Mouse (Mus musculus) neural tube, embryonic 13.5 days (tissue): ENCODE results near the gene C1qa. TPM values are rescaled to one million over a fixed set of nuclear protein-coding genes. Genes with fewer than 3 reads are reported as not detected.

ENCODE experiments used
- ATAC-seq: fragments of 200-750 bp; cut with Nextera tagmentation; 2 replicates; pipeline ENCODE4 v1.8.0; 2017; ENCODE audit warnings: low read depth, mild to moderate bottlenecking, moderate TSS enrichment, moderate library complexity
- H3K27ac ChIP-seq: fragments of 300-500 bp; sonication (generic); replicated peaks from 2 replicates; pipeline ENCODE4 v1.5.1; 2015; ENCODE audit warnings: moderate library complexity, mild to moderate bottlenecking, inconsistent platforms
- H3K27me3 ChIP-seq: fragments of 300-500 bp; sonication (generic); 2 replicates; pipeline ENCODE4 v1.6.1; 2015; ENCODE audit warnings: mild to moderate bottlenecking, inconsistent platforms
- H3K36me3 ChIP-seq: fragments of 300-500 bp; sonication (generic); 2 replicates; pipeline ENCODE4 v1.6.1; 2015; ENCODE audit warnings: mild to moderate bottlenecking, inconsistent platforms
- H3K4me1 ChIP-seq: fragments of 300-500 bp; sonication (generic); replicated peaks from 2 replicates; pipeline ENCODE4 v1.6.1; 2015; ENCODE audit warnings: inconsistent platforms
- H3K4me2 ChIP-seq: fragments of 300-500 bp; sonication (generic); 2 replicates; pipeline ENCODE4 v1.6.1; 2015; ENCODE audit warnings: inconsistent platforms, mild to moderate bottlenecking, moderate library complexity
- H3K4me3 ChIP-seq: fragments of 300-500 bp; sonication (generic); 2 replicates; pipeline ENCODE4 v1.5.1; 2015; ENCODE audit warnings: mild to moderate bottlenecking, inconsistent platforms
- H3K9ac ChIP-seq: fragments of 300-500 bp; sonication (generic); 2 replicates; pipeline ENCODE4 v1.6.1; 2015; ENCODE audit warnings: moderate library complexity, mild to moderate bottlenecking, inconsistent platforms
- H3K9me3 ChIP-seq: fragments of 300-500 bp; sonication (generic); 2 replicates; pipeline ENCODE4 v1.6.1; 2016; ENCODE audit warnings: inconsistent platforms
- WGBS: fragments of 180-500 bp; shearing (Covaris S2); methylation state at CpG from one replicate; pipeline ENCODE4 v1.1.7; 2015; 5-methylcytosine and 5-hydroxymethylcytosine counted together
- polyA plus RNA-seq: library from polyadenylated mRNA; unstranded; fragments of >200 nt; fragmentation: Nextera tagmentation; extraction: Ambion mirVana; gene quantifications from 2 replicates; pipeline ENCODE4 v1.2.1, GENCODE M21; 2015

C1qa gene
- 23.2 and 28.5 TPM in 2 replicates for polyA plus RNA-seq

DNA sequence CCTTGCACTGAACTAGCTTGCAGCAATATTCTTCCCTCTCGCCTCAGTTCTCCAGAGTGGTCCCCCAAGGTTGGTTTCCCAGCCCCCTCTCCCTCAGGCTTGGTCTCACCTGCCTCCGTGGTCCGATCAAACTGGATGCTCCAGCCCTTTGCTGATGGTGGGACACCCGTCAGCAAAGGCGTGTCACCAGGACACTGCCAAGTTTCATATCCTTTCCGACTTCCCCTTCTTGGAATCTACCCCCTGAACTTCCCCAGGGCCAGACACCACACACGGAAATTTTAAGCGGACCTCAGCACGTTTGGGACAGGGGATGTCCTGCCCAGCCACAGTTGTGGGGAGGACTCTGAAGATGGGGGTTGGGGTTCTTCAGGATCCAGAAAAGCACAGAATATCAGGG, at the start of gene C1qa:
TSS of gene C1qa (minus strand) at position 167 of the 400 bp plus-strand sequence.
- Histone ChIP-seq H3K27me3 (peaks cover 42% of the 10 kb centered on the region), H3K9me3 (no peaks in the 10 kb centered on the region), H3K27ac (no peak within 1 kb of the TSS), H3K9ac (no peak within 1 kb of the TSS), H3K36me3 (no peaks in the 10 kb centered on the region), H3K4me3 (no peak within 1 kb of the TSS), H3K4me1 (peaks cover 9% of the 10 kb centered on the region), H3K4me2 (no peak within 1 kb of the TSS)
- 83% methylated on average over 9 of the region's 9 CpGs for WGBS
- ATAC-seq, result no peak

- H3K4me2 ChIP-seq, result no peak overlapping the region
- no peak overlapping the region for H3K4me3 ChIP-seq
- H3K9me3 ChIP-seq, result no peaks in the 10 kb centered on the region
- no peak for ATAC-seq
- WGBS, result 54% methylated on average over 17 of the region's 17 CpGs
- 0 out of 2 replicates have a peak overlapping the region, but pooled peaks have one; percentile 42 for H3K27ac ChIP-seq
- H3K27me3 ChIP-seq, result peaks cover 8% of the 10 kb centered on the region; the same call in 1 of the 2 replicates
- peaks cover 66% of the 10 kb centered on the region for H3K4me1 ChIP-seq
- H3K9ac ChIP-seq, result no peak overlapping the region
- no peaks in the 10 kb centered on the region for H3K36me3 ChIP-seq
Observed at GRCm38 (mm10) chr4:136945397-136945796, 46.8 kb upstream of the C1qa start.

DNA sequence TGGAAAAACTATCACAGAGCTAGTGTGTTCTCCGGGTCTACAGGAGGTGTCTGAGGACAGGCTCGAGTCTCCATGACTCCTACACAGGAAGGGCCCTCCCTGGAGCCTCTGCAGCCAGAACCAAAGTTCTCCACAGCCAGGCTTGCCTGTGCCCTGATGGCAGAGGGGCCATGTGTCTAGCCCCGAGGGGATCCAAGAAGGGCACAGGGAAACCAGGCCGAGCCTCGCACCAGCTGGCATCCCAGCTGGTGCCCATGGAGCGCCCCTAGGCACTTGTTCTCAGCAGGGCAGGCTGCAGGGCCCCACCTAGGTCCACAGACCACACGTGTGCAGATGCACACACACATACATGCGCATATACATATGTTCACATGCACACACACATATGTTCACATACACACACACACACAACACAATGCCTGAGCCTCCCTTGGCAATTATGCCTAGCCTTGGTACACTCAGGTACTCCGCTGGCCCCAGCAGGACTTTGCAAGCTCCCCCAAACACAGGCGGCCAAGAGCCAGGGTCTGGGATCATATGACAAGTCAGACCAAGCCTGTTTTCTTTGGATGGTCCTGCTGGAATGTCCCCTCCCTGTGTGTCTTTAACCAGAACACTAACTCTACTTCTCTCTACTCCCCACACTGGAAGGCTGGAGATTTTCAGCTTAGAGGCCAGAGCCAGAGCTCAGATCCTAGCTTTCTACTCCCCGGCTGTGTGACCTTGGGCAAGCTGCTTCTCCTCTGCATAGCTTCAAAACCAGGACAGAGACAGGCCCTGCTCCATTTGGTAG, 46.2 kb upstream of the C1qa start:
- Histone ChIP-seq H3K27me3 (peaks cover 8% of the 10 kb centered on the region; the same call in 1 of the 2 replicates), H3K9me3 (no peaks in the 10 kb centered on the region), H3K27ac (0 out of 2 replicates have a peak overlapping the region, but pooled peaks have one; percentile 42), H3K36me3 (no peaks in the 10 kb centered on the region), H3K4me3 (no peak overlapping the region), H3K4me1 (peaks cover 60% of the 10 kb centered on the region), H3K4me2 (no peak overlapping the region), H3K9ac (no peak overlapping the region)
- no peak for ATAC-seq
- WGBS, result 69% methylated on average over 11 of the region's 11 CpGs

DNA sequence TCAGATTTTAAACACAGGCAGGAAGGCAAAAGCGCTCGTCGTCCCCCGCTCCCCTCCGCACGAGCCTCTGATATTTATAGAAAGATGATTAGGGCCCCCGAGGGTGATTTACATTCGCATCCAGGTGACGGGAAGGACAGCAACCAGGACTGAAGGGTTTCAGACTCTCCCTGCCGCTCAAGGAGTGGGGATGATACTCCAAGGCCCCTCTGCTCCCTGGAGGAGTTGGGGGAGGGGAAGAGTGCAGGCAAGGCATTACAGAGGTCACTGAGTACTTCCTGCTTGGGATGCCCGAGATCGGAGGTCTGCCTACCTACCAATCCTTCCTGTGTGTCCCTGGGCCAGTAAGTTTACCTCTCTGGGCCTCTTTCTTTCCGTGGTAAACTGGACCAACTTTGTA, 44.6 kb upstream of the C1qa start:
- Histone ChIP-seq H3K36me3 (no peaks in the 10 kb centered on the region), H3K4me2 (no peak overlapping the region), H3K4me1 (peaks cover 51% of the 10 kb centered on the region), H3K9me3 (no peaks in the 10 kb centered on the region), H3K27me3 (peaks cover 8% of the 10 kb centered on the region; the same call in 1 of the 2 replicates), H3K27ac (no peak overlapping the region), H3K9ac (peak overlapping the region; percentile 45; the same call in 1 of the 2 replicates), H3K4me3 (no peak overlapping the region)
- 23% methylated on average over 13 of the region's 13 CpGs for WGBS
- ATAC-seq, result no peak

GRCm38 (mm10) chr4:136942761-136943160, 44.2 kb upstream of the C1qa start:
- Histone ChIP-seq H3K9ac (peak overlapping the region; percentile 45; the same call in 1 of the 2 replicates), H3K9me3 (no peaks in the 10 kb centered on the region), H3K4me1 (peaks cover 51% of the 10 kb centered on the region), H3K4me2 (no peak overlapping the region; the same call in 1 of the 2 replicates), H3K27ac (no peak overlapping the region; the same call in 1 of the 2 replicates), H3K27me3 (peaks cover 8% of the 10 kb centered on the region; the same call in 1 of the 2 replicates), H3K4me3 (no peak overlapping the region), H3K36me3 (no peaks in the 10 kb centered on the region)
- no peak for ATAC-seq
- 26% methylated on average over 18 of the region's 18 CpGs for WGBS

DNA sequence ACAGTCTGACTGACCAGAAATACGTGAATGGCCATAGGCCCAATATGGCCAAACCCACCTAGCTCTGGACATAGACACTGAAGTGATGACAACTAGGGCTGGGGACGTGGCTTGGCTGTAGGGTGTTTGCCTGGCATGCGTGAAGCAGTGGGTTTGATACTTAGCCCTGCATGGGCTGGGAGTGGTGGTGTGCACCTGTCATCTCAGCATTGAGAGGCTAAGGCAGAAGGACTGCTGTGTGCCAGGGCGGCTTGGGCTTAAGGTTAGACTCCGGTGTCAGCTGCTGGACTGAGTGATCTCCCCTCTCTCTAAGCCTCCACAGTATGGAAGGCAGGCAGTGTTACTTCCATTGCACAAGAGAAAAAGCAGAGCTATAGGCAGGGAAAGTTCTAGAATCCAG, 39.3 kb upstream of the C1qa start:
- no peak for ATAC-seq
- Histone ChIP-seq H3K4me2 (no peak overlapping the region), H3K4me3 (no peak overlapping the region), H3K27me3 (peaks cover 20% of the 10 kb centered on the region; the same call in 1 of the 2 replicates), H3K9ac (no peak overlapping the region), H3K4me1 (peaks cover 21% of the 10 kb centered on the region), H3K36me3 (no peaks in the 10 kb centered on the region), H3K27ac (no peak overlapping the region), H3K9me3 (no peaks in the 10 kb centered on the region)
- WGBS, result 88% methylated on average over 5 of the region's 5 CpGs

GRCm38 (mm10) chr4:136937344-136937743, 38.7 kb upstream of the C1qa start:
- no peak for ATAC-seq
- 70% methylated on average over 4 of the region's 4 CpGs for WGBS
- H3K9me3 ChIP-seq, result no peaks in the 10 kb centered on the region
- peaks cover 15% of the 10 kb centered on the region for H3K4me1 ChIP-seq
- H3K27ac ChIP-seq, result no peak overlapping the region
- H3K4me2 ChIP-seq, result no peak overlapping the region
- H3K27me3 ChIP-seq, result peaks cover 19% of the 10 kb centered on the region; the same call in 1 of the 2 replicates
- H3K4me3 ChIP-seq, result no peak overlapping the region
- H3K9ac ChIP-seq, result no peak overlapping the region
- H3K36me3 ChIP-seq, result no peaks in the 10 kb centered on the region

DNA sequence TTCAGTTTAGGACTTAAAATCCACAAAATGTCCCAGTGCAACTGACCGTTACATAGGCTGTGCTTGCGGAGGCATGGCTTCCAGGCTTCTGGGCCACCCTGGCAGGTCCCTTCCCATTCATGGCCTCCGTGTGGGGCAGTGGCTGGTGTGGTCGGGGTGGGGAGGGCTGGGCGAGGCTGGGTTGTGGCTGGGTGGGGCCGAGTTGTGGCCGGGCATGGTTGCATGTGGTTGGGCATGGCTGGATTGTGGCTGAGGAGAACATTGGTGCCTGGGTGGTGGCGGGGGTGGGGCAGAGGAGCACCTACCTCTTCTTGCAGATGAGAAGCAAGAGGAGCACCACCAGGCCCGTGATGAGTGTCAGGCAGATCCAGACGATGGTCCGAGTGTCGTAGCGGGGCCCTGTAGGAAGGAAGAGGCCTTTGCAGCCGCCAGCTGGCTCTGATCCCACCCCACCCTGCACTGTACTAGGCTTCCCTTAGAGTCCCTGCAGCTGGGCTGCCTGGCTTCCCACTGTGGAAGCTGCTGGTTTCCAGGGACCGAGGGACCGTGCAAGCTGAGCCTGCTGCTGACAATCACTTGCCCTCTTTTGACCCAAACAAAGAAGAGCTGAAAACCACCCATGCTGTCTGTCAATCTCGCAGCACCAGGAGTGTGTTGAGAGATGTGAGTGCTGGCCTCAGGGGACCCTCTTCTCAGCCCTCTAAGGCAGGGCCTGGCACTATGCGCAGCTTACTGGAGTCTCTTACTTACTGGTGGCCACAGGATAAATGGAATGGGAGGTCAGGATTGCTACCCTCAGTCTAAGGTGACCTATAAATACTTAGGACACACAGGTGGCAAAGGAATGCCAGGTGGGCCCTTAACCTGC, 36.4 kb upstream of the C1qa start:
- Histone ChIP-seq H3K4me3 (no peak overlapping the region), H3K9me3 (no peaks in the 10 kb centered on the region), H3K36me3 (no peaks in the 10 kb centered on the region), H3K4me2 (no peak overlapping the region), H3K4me1 (peaks cover 13% of the 10 kb centered on the region), H3K27me3 (0 out of 2 replicates have a peak, but pooled peaks cover 19% of the 10 kb centered on the region), H3K9ac (0 out of 2 replicates have a peak overlapping the region, but pooled peaks have one; percentile 38), H3K27ac (no peak overlapping the region)
- no peak for ATAC-seq
- 53% methylated on average over 18 of the region's 18 CpGs for WGBS

DNA sequence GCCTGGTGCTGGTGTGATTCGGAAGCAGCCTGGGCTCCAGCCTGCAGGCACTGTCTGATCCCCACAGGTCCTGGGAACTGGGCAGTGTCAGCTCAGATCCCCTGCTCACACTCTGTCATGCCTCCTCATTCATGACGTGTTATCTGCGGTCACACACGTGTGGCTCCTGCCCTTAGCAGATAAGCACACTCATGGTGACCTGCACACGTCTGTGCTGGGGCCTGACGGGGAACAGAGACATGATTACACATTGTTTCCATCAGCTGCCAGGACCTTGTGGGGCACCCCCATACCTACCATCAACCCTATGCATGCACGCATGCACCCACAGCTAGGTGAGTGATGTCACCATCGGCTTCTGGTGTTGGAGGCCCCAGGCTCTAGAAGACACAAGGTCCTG, 31.9 kb upstream of the C1qa start:
- Histone ChIP-seq H3K27ac (no peak overlapping the region), H3K27me3 (peaks cover 31% of the 10 kb centered on the region; the same call in 1 of the 2 replicates), H3K9me3 (no peaks in the 10 kb centered on the region), H3K36me3 (no peaks in the 10 kb centered on the region), H3K4me1 (peaks cover 38% of the 10 kb centered on the region), H3K9ac (no peak overlapping the region), H3K4me2 (no peak overlapping the region), H3K4me3 (no peak overlapping the region)
- WGBS, result 89% methylated on average over 8 of the region's 8 CpGs
- ATAC-seq, result no peak

DNA sequence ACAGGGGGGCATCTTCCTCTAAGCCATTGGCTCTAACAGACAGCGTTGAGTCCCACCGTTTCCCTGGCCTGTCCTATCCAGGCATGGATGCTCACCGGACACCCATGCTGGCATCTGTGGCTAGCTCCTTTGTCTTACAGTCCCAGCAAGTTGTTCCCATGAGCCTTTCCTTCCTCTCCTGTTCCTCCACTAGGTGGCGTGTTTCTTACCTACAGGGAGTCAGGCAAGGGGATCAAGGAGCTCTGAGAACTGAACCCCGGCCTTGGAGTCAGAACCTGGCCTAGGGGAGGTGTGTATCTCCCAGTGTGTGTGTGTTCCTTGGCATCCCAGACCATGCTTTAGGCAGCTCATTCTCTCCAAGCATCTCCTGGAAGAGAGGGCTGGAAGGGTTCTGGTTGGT, 30.3 kb upstream of the C1qa start:
- Histone ChIP-seq H3K9me3 (no peaks in the 10 kb centered on the region), H3K27me3 (peaks cover 44% of the 10 kb centered on the region), H3K4me1 (peaks cover 32% of the 10 kb centered on the region), H3K9ac (no peak overlapping the region), H3K4me3 (no peak overlapping the region), H3K4me2 (no peak overlapping the region), H3K27ac (no peak overlapping the region), H3K36me3 (no peaks in the 10 kb centered on the region)
- WGBS, result 9% methylated on average over 5 of the region's 5 CpGs
- no peak for ATAC-seq

GRCm38 (mm10) chr4:136925804-136926203, 27.2 kb upstream of the C1qa start:
- peak; percentile 49; the same call in 1 of the 2 replicates for ATAC-seq
- no peaks in the 10 kb centered on the region for H3K9me3 ChIP-seq
- H3K4me2 ChIP-seq, result no peak overlapping the region
- H3K4me1 ChIP-seq, result peaks cover 38% of the 10 kb centered on the region
- no peak overlapping the region for H3K4me3 ChIP-seq
- no peak overlapping the region for H3K9ac ChIP-seq
- peak overlapping the region; percentile 85 for H3K27ac ChIP-seq
- H3K27me3 ChIP-seq, result peaks cover 33% of the 10 kb centered on the region
- WGBS, result 11% methylated on average over 15 of the region's 15 CpGs
- H3K36me3 ChIP-seq, result no peaks in the 10 kb centered on the region

- H3K27me3 ChIP-seq, result peaks cover 31% of the 10 kb centered on the region
Observed at GRCm38 (mm10) chr4:136924529-136924928, 25.9 kb upstream of the C1qa start.

More at GRCm38 (mm10) chr4:136924529-136924928, 25.9 kb upstream of the C1qa start:
- no peaks in the 10 kb centered on the region for H3K36me3 ChIP-seq
- no peak overlapping the region for H3K27ac ChIP-seq
- no peak overlapping the region for H3K9ac ChIP-seq
- H3K4me2 ChIP-seq, result no peak overlapping the region
- H3K4me3 ChIP-seq, result no peak overlapping the region
- WGBS, result 9% methylated on average over 6 of the region's 6 CpGs
- peaks cover 34% of the 10 kb centered on the region for H3K4me1 ChIP-seq
- no peak for ATAC-seq
- H3K9me3 ChIP-seq, result no peaks in the 10 kb centered on the region
